Mouse (Mus musculus) cerebellum, adult 11-12 months (tissue): ENCODE data around the gene 4833420G17Rik.
A peak's percentile ranks its signal among the peaks of the same experiment; 100 is the strongest.
"Not testable (repeated sequence)": the region's sequence is repeated elsewhere in the genome, so short reads cannot be mapped to it uniquely, and the experiment has no call there.

Source experiments
- DNase-seq: peaks from one replicate; pipeline ENCODE4 v3.0.0; 2022

The 4833420G17Rik gene

DNA sequence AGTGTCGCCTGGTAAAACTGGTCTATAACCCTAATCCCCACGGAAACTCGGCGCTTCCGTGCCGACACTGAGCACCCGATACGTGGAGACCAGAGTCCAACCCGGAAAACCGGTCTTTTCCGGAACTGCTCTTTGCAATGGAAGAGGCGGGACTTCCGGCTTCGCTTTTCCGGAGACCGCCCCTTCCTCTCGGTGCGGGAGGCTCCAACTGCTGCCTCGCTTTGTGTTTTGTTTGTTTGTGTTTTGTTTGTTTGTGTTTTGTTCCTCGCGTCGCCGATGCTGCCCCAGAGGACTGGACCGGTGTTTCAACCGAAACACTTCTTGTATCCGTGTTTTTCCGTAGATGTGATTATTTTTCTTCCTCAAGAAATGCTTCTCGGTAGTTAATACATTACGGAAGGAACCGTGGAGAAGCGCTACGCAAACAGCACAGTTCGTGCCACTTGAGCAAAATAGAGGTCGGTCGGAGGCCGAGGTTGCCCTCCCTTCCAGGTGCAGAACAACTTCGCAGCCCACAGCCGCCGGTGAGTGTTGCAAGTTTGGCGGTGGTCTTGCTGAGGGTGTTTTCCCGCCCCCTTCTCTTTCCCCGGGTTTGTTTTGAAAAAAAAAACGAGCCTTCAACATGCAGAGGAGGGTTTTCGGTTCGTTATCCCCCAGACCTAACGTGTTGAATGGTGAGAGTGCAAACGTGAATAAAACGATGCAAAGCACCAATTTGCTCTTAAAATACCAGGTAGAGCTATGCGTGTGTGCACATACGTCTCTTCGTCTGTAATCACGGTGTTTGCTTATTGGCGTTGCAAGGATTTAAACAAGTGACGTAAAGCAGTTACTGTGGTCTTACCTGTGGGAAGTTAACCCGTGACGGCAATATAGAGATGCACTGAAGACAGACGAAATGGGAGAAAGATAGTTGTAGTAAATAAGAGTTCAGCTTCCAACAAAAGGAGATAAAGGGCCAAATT lies at the start of gene 4833420G17Rik:
Gene 4833420G17Rik (plus strand): TSS at position 173 of the 965 bp plus-strand sequence.
- DNase-seq: peak; percentile 86

DNA sequence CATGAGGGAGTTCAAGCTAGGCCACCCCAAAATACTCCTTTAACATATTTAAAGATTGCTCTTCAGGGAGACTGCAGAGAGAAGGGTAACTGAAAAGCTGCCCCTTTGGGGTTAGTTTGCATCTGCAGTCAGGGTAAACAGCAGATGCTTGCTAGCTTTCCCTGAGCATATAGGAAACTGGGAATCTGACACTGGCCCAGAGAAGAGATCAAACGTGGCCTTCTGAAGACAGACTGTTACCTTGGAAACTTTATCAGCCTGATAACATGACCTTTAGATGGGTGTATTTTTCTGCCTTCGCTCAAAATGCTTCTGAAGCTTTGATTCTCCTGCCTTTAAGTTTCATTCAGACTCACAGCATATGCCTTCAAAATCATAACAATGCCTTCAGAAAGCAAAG lies 49.5 kb upstream of the 4833420G17Rik start:
- no peak for DNase-seq

DNA sequence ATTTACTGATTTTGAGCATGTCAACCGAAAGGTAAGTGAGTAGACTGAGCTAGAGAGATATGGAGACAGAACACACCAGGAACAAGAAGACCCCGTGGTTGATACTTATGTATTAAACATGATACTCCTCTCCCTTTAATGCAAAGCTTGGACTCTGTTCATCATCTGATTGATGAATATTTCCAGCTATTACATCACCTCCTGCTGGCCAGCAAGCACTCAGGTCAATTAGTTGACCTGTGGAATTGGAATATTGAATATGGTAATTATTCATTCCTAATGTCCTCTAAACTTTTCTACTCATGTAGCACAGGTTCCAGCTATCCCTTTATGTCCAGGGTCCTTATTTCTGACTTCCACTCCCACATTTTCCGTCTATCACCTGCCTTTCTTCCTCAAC lies 44.1 kb upstream of the 4833420G17Rik start:
- no peak for DNase-seq

DNA sequence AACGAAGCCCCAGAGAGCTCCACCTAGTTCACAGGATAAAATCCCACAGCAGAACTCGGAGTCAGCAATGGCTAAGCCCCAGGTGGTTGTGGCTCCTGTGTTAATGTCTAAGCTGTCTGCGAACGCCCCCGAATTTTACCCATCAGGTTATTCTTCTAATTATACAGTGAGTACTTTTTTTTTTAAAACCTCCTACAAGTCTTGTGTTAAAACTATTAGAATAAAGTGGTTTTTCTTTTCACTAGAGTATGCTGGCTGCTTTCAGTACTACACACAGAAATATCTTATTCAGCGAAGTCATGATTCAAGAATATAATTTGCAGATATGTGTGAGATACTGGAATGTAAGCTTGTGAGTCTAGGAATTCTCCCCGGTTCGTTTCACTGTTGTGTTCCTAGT lies 32.4 kb upstream of the 4833420G17Rik start:
- peak; percentile 9 for DNase-seq

DNA sequence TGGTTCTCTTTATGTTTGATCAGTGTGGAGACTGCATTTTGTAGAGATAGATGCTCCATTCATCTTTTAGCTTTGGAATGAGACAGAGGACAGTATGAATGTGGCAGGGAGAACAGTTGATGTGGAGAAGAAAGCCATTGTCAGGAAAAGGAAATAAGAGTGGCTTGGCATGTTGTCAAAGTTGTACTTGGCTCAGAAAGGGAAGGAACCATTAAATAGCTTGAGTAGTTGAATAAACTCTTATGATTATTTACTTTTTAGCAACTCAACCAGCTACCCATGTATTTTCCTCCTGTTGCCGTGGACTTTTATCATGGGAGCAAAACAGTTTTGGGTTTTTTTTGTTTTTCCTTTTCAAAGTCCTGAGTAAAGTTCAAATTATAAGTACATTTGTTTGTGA lies 30.5 kb upstream of the 4833420G17Rik start:
- DNase-seq: no peak

DNA sequence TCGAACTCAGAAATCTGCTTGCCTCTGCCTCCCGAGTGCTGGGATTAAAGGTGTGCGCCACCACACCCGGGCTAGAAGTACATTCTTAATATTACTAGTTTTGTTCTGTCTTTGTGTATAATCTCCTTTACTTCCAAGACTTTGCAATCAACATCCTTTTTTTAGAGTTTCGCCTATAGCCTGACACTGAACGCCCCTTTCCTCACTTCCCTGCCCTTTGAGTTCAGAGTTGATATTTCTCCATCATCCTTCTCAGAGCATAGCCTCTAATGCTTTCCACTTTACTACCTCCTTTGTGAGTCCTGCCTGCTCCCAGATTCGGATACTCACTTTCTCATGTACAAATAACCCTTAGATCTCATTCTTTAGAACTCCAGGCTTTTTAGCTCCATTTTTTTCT lies 28.2 kb upstream of the 4833420G17Rik start:
- no peak for DNase-seq

DNA sequence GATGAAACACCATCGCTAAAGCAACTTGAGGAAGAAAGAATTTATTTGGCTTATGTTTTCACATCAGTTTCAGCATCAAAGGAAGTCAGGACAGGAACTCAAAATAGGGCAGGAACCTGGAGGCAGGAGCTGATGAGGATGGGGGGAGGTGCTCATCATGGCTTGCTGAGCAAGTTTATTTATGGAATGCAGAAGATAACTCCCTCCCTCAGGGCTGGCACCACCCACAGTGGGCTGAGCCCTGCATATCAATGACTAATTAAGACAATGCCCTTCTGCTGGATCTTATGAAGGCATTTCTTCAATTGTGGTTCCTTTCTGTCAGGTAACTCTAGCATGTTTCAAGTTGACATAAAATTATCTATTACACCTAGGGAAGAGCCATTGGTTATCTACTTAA lies 20.3 kb upstream of the 4833420G17Rik start:
- no peak for DNase-seq

DNA sequence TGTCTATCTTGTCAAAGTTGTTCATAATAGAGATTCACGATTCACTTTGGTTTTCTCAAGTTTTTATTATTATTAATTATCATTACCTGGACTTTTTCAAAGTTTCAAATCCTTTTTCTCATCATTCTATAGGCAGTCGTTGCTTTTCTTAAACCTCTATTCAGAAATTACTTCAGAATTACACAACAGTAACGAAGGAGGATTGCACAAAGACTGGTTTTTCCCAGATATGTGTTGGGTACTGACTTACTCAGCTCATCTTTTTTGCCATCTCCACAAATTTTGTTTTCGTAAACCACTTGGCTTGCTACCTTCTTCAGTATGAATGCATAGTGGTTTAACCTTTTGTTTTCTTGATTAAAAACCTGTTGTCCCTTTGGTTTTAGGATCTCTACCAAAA lies 9.0 kb upstream of the 4833420G17Rik start:
- no peak for DNase-seq

DNA sequence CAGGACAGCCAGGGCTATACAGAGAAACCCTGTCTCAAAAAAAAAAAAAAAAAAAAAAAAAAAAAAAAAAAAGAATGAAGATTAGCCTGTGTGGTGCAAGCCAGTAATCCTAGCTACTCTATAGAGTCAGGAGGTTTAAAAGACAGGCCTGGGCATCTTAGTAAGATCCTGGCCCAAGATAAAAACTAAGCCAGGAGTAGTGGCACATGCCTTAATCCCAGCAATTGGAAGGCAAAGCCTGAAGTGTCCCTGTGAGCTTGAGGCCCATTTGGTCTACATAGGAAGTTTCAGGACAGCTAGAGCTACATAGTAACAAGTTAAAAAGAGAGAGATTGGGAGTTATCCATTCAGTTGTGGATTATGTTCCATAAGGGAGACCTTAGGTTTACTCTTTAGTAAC lies 7.5 kb upstream of the 4833420G17Rik start:
- no peak for DNase-seq

DNA sequence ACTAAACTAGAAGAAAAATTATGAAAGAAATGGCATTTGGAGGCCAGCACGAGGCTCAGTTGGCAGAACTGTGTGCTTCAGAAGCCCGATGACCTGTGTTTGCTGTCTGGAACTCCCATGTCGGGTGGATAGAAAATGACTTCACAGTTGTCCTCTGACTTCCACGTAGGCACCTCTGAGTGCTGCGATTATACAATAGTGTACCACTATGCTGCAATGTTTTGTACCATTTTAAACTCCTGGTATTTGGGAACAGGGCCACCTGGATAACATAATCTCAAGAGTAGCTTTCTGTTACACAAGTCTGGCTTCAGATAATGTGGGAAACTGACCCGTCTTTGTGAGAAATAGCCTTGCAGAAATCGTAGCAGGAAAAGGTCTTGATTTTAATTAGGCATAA lies 6.2 kb upstream of the 4833420G17Rik start:
- no peak for DNase-seq

DNA sequence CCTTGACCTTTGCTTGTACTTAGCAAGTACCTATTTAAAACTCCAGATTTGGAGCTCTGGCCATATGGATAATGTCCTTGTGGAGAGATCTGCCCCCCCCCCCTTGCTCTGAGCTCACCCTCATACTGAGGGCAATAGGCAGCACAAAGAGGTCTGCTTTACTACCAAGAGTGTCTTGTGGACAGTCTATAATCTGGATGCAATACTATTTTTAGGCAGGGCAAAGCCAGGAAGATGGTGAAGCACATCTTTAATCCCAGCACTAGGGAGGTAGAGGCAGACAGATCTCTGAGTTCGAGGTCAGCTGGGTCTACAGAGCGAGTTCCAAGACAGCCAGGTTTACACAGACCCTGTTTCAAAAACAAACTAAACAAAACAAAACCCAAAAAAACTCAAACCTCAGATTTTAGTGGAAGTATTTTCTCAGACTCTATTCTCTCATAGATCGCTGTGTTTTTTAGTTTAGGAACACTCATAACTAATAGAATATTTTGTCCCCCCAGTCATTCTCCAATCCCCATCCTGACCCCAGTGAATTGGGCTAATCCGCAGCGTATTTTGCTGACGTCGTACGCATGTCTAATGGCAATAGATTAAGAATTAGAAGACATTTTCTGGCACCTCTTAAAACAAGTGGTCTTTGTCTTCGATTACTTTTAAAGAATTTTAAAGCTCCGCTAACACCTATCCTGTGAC lies 520 bp upstream of the 4833420G17Rik start:
- no peak for DNase-seq

DNA sequence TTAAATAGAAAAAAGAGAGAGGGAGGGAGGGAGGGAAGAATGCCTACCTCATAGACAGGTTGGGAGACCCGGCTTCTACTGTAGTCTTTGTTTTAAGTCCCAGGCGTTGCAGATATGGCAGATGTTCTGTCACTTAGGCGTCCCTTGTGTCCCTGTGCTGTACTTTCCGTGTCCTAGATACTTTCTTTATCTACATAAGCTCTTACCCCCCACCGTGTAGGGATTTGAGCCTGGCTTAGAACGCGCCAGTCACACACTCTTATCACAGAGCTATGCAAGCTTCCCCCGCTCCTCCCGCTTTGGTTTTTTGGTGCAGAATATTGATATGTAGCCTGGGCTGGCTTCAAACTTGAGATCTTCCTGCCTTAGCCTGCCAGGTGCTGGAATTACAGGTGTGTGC lies 14.1 kb downstream of the 4833420G17Rik start:
- DNase-seq: no peak

DNA sequence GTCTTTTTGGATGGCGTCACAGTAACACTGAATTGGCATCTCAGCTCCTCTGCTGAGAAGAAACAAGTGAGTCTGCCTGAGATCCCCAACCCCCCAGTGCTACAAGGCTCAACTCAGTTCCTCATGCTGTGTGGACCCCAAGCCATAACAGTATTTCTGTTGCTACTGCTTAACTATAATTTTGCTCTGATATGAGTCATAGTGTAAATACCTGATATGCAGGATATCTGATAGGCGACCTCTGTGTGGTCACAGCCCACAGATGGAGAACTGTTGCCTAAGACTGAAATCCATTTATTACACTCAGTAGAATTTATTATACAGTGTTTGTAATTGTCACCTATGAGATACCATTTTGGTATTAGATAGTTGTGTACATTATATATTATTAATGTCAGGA lies 15.2 kb downstream of the 4833420G17Rik start:
- DNase-seq: no peak

DNA sequence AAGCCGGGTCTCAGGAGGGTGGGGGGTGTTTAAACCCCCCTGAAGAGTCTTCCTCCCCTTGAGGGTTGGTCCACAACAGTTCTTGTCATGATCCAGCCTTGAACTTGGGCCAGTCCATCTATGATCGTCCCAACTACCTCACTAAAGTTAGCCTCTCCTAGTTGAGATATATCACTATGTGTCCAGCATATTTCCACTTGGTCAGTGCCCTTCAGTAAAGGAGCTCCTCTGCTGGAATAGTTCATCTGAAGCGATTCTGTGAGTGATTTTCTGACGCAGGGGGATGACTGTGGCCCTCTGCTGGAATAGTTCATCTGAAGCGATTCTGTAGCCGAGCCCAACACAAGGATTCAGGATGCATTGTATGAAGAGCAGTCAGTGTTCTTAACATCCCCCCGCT lies 24.8 kb downstream of the 4833420G17Rik start:
- DNase-seq: peak; percentile 26

DNA sequence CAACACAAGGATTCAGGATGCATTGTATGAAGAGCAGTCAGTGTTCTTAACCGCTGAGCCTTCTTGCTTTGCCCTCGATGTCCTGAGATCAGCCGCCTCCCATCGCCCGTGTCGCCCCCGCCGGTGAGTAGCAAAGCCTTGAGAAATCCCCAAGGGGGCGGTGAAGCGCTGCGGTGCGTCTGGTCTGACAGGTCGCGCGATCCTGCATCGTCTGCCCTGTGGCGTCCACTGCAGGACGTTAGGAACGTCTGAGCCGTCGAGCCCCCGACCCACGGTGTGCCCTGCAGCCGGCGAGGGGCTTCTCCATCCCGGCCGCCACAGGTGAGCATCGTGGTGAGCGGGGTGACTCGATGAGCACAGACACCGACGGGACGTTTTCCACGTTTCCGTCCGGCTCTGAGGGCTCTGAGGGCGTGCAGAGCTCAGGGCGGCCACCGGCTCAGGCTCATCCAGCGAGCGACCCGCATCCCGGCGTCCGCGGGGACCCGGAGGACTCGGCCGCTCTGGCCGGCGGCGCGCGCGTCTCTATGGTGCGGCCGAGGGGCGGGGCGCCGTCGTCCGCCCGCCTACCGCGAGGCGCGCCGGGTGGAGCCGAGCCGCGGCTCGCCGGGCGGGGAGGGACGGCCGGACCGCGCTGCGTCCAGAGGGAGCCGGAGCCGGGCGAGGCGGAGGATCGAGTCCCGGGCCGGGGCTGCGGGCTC lies 25.5 kb downstream of the 4833420G17Rik start, which contains the start of the genes Tmem267 and 3110070M22Rik:
Gene Tmem267 (plus strand): TSS at position 160 of the 701 bp plus-strand sequence.
Gene 3110070M22Rik (minus strand): TSS at position 504 of the 701 bp plus-strand sequence.
- DNase-seq: peak; percentile 87

DNA sequence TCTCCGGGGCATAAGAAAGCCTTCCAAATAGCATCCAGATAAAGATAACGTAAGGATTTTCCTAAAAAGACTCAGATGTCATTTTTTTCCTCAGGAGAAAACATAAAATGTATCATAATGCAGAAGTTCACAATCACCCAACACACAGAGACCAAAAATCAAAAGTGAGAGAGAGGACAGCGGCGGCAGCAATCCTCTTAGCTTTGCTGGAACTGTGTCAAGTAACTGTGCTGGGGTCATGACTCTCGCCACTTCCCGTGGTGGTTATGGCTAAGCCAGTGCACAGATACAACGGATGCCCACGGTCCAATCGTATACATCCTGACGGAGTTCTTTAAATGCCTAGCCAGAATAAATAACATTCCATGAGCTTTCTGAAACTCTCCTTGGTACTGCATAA lies 29.5 kb downstream of the 4833420G17Rik start:
- not testable (repeated sequence) for DNase-seq

DNA sequence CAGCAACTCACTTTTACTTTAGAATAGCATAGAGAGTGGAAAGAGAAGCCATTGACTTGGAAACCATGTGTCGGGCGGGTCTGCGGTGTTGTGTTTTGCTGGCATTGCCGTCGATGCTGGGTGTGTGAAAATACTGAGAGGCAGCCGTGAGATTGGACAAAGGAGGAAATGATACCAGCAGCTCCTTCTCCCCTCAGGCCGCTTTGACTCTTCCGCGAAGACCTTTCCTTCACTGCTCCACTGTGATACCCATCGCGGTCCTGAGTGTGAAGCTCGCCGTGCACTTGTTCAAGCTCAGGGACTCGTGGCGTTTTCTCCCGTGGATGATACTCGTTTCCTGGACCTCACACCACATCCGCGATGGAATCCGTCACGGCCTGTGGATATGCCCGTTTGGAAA lies 32.4 kb downstream of the 4833420G17Rik start:
- DNase-seq: not testable (repeated sequence)
